Mouse (Mus musculus) lung, adult 18-20 months (tissue): ENCODE measurements around the gene Gm9837.

ENCODE experiments used
- DNase-seq, 2 experiments: peaks; one replicate each; pipeline ENCODE4 v3.0.0; 2022; ENCODE audit warnings: mixed read lengths in 2 of 2

Gene Gm9837

GRCm38 (mm10) chr11:53469968-53470695 lies at the start of gene Gm9837:
Gene Gm9837 (minus strand): TSS chr11:53470479.
- peak; percentile 84 to 87 for DNase-seq

GRCm38 (mm10) chr11:53519207-53520121 lies 49.2 kb upstream of the Gm9837 start, which contains the start of gene Sept8:
Gene Sept8 (plus strand): TSS chr11:53519257.
- DNase-seq = peak; percentile 59 to 63

- DNase-seq = no peak
Measured at GRCm38 (mm10) chr11:53518759-53519158, 48.5 kb upstream of the Gm9837 start.

- peak in 1 of 2 experiments; percentile 24 for DNase-seq
Measured at GRCm38 (mm10) chr11:53516775-53517627, 46.7 kb upstream of the Gm9837 start.

- DNase-seq = no peak
Measured at GRCm38 (mm10) chr11:53510351-53510750, 40.1 kb upstream of the Gm9837 start.

- no peak for DNase-seq
Measured at GRCm38 (mm10) chr11:53508591-53508990, 38.3 kb upstream of the Gm9837 start.

GRCm38 (mm10) chr11:53508152-53508551 lies 37.9 kb upstream of the Gm9837 start:
- DNase-seq = peak; percentile 63 to 67

GRCm38 (mm10) chr11:53507098-53507805 lies 37.0 kb upstream of the Gm9837 start:
- DNase-seq = no peak

- DNase-seq = no peak
Measured at GRCm38 (mm10) chr11:53505026-53505663, 34.9 kb upstream of the Gm9837 start.

GRCm38 (mm10) chr11:53504376-53504775 lies 34.1 kb upstream of the Gm9837 start:
- DNase-seq = no peak

- DNase-seq = peak in 1 of 2 experiments; percentile 60
Measured at GRCm38 (mm10) chr11:53503738-53504137, 33.5 kb upstream of the Gm9837 start.

- no peak for DNase-seq
Measured at GRCm38 (mm10) chr11:53502039-53502765, 31.9 kb upstream of the Gm9837 start.

GRCm38 (mm10) chr11:53500569-53500968 lies 30.3 kb upstream of the Gm9837 start:
- peak; percentile 85 to 89 for DNase-seq

GRCm38 (mm10) chr11:53496946-53497345 lies 26.7 kb upstream of the Gm9837 start:
- no peak for DNase-seq

GRCm38 (mm10) chr11:53495417-53495816 lies 25.1 kb upstream of the Gm9837 start:
- no peak for DNase-seq

GRCm38 (mm10) chr11:53493243-53493955 lies 23.1 kb upstream of the Gm9837 start:
- no peak for DNase-seq

GRCm38 (mm10) chr11:53491954-53492401 lies 21.7 kb upstream of the Gm9837 start:
- DNase-seq = no peak

GRCm38 (mm10) chr11:53489421-53489820 lies 19.1 kb upstream of the Gm9837 start:
- DNase-seq = no peak

- no peak for DNase-seq
Measured at GRCm38 (mm10) chr11:53489007-53489406, 18.7 kb upstream of the Gm9837 start.
